Mouse (Mus musculus): ENCODE results near the gene Gm42421. TPM values are rescaled to one million over a fixed set of nuclear protein-coding genes. Genes with fewer than 3 reads are reported as not detected.

Gene Gm42421
- polyA plus RNA-seq, 1 experiment: 4.3 TPM

- H3K9ac ChIP-seq (ENCODE audit: low read depth, poor library complexity, severe bottlenecking): no peak overlapping the region
- H3K27me3 ChIP-seq (ENCODE audit: control insufficient read depth, insufficient read depth, low read length, poor library complexity, severe bottlenecking): no peaks in the 10 kb centered on the region
- peaks cover 1% of the 10 kb centered on the region for H3K4me1 ChIP-seq (ENCODE audit: control insufficient read depth, insufficient read depth, low read length)
- no peaks in the 10 kb centered on the region for H3K9me3 ChIP-seq (replicated peaks; ENCODE audit: control insufficient read depth, insufficient read depth, low read length, poor library complexity, severe bottlenecking)
- no peaks in the 10 kb centered on the region for H3K36me3 ChIP-seq (ENCODE audit: control insufficient read depth, insufficient read depth, low read length, poor library complexity, severe bottlenecking)
- H3K4me3 ChIP-seq (ENCODE audit: low read depth, low read length): no peak overlapping the region
- TF ChIP-seq POLR2A (IDR thresholded peaks at IDR 0.05; ENCODE audit: insufficient read depth, low read length): no peak
- TF ChIP-seq CTCF (IDR thresholded peaks at IDR 0.05; ENCODE audit: low read depth, low read length): no peak
- TF ChIP-seq EP300 (IDR thresholded peaks at IDR 0.05; ENCODE audit: insufficient read depth, low read depth, low read length): no peak
- no peak overlapping the region for H3K27ac ChIP-seq (ENCODE audit: insufficient read depth, low read length)
Observed at GRCm38 (mm10) chr5:143980858-143981257, 52.9 kb downstream of the Gm42421 start.

GRCm38 (mm10) chr5:143982361-143982760 is 54.4 kb downstream of the Gm42421 start:
- H3K27me3 ChIP-seq (ENCODE audit: control insufficient read depth, insufficient read depth, low read length, poor library complexity, severe bottlenecking): no peaks in the 10 kb centered on the region
- H3K27ac ChIP-seq (ENCODE audit: insufficient read depth, low read length): no peak overlapping the region
- no peaks in the 10 kb centered on the region for H3K9me3 ChIP-seq (replicated peaks; ENCODE audit: control insufficient read depth, insufficient read depth, low read length, poor library complexity, severe bottlenecking)
- H3K4me3 ChIP-seq (ENCODE audit: low read depth, low read length): no peak overlapping the region
- H3K9ac ChIP-seq (ENCODE audit: low read depth, poor library complexity, severe bottlenecking): no peak overlapping the region
- peaks cover 1% of the 10 kb centered on the region for H3K4me1 ChIP-seq (ENCODE audit: control insufficient read depth, insufficient read depth, low read length)
- TF ChIP-seq POLR2A (IDR thresholded peaks at IDR 0.05; ENCODE audit: insufficient read depth, low read length) (no peak), CTCF (IDR thresholded peaks at IDR 0.05; ENCODE audit: low read depth, low read length) (no peak), EP300 (IDR thresholded peaks at IDR 0.05; ENCODE audit: insufficient read depth, low read depth, low read length) (no peak)
- H3K36me3 ChIP-seq (ENCODE audit: control insufficient read depth, insufficient read depth, low read length, poor library complexity, severe bottlenecking): peaks cover 4% of the 10 kb centered on the region

GRCm38 (mm10) chr5:143985381-143985780 is 57.4 kb downstream of the Gm42421 start:
- Histone ChIP-seq H3K4me1 (ENCODE audit: control insufficient read depth, insufficient read depth, low read length) (peaks cover 1% of the 10 kb centered on the region), H3K4me3 (ENCODE audit: low read depth, low read length) (no peak overlapping the region), H3K36me3 (ENCODE audit: control insufficient read depth, insufficient read depth, low read length, poor library complexity, severe bottlenecking) (peaks cover 18% of the 10 kb centered on the region), H3K27me3 (ENCODE audit: control insufficient read depth, insufficient read depth, low read length, poor library complexity, severe bottlenecking) (no peaks in the 10 kb centered on the region), H3K9ac (ENCODE audit: low read depth, poor library complexity, severe bottlenecking) (no peak overlapping the region), H3K27ac (ENCODE audit: insufficient read depth, low read length) (no peak overlapping the region), H3K9me3 (replicated peaks; ENCODE audit: control insufficient read depth, insufficient read depth, low read length, poor library complexity, severe bottlenecking) (no peaks in the 10 kb centered on the region)
- TF ChIP-seq POLR2A (IDR thresholded peaks at IDR 0.05; ENCODE audit: insufficient read depth, low read length) (no peak), CTCF (IDR thresholded peaks at IDR 0.05; ENCODE audit: low read depth, low read length) (no peak), EP300 (IDR thresholded peaks at IDR 0.05; ENCODE audit: insufficient read depth, low read depth, low read length) (no peak)

Other genes with a start within 250 kb of the Gm42421 start
- 18.3 and 20.6 TPM in 2 replicates for gene Usp42, start 195.9 kb upstream of the Gm42421 start, polyA plus RNA-seq (2011; ENCODE audit: insufficient read depth, insufficient read length, low read depth, missing spikeins)
- 23.3 and 24.9 TPM in 2 replicates for gene Eif2ak1, start 110.4 kb upstream of the Gm42421 start, polyA plus RNA-seq (2011; ENCODE audit: insufficient read depth, insufficient read length, low read depth, missing spikeins)
- gene Ankrd61, start 30.5 kb upstream of the Gm42421 start, polyA plus RNA-seq (2011; ENCODE audit: insufficient read depth, insufficient read length, low read depth, missing spikeins): not detected in 2 replicates
- gene Aimp2, start 18.3 kb upstream of the Gm42421 start, polyA plus RNA-seq (2011; ENCODE audit: insufficient read depth, insufficient read length, low read depth, missing spikeins): 130 and 134 TPM in 2 replicates
- 29.7 and 36.7 TPM in 2 replicates for gene Pms2, start 18.2 kb upstream of the Gm42421 start, polyA plus RNA-seq (2011; ENCODE audit: insufficient read depth, insufficient read length, low read depth, missing spikeins)
- 2.7 and 4.4 TPM in 2 replicates for gene Rsph10b, start 4.9 kb downstream of the Gm42421 start, polyA plus RNA-seq (2011; ENCODE audit: insufficient read depth, insufficient read length, low read depth, missing spikeins)
- 67.4 and 69.5 TPM in 2 replicates for gene Ccz1, start 86.7 kb downstream of the Gm42421 start, polyA plus RNA-seq (2011; ENCODE audit: insufficient read depth, insufficient read length, low read depth, missing spikeins)
- gene Ocm, start 98.5 kb downstream of the Gm42421 start, polyA plus RNA-seq (2011; ENCODE audit: insufficient read depth, insufficient read length, low read depth, missing spikeins): not detected in 2 replicates
- 46.2 and 47.1 TPM in 2 replicates for gene Lmtk2, start 172.3 kb downstream of the Gm42421 start, polyA plus RNA-seq (2011; ENCODE audit: insufficient read depth, insufficient read length, low read depth, missing spikeins)